Mouse (Mus musculus) heart, adult 2 months (tissue): ENCODE data around the gene Sh3tc1. TPM values are rescaled to one million over a fixed set of nuclear protein-coding genes. Genes with fewer than 3 reads are reported as not detected.

Experiments used
- DNase-seq, 2 experiments: peaks; one replicate each; pipeline ENCODE4 v3.0.0; 2021
- H3K27ac ChIP-seq: fragments of 200-600 bp; 2 replicates; pipeline ENCODE4 v1.8.1; 2022
- H3K27me3 ChIP-seq: fragments of 200-500 bp; 2 replicates; pipeline ENCODE4 v1.6.1; 2012; ENCODE audit warnings: mild to moderate bottlenecking, low read length, inconsistent platforms, mixed read lengths; ENCODE audit not compliant: control insufficient read depth, insufficient read depth
- H3K36me3 ChIP-seq: fragments of 200-500 bp; 2 replicates; pipeline ENCODE4 v1.6.1; 2012; ENCODE audit warnings: low read length, inconsistent platforms; ENCODE audit not compliant: control insufficient read depth, insufficient read depth
- H3K4me1 ChIP-seq: fragments of 200-500 bp; 2 replicates; pipeline ENCODE4 v1.6.1; 2011; ENCODE audit warnings: low read length; ENCODE audit not compliant: control insufficient read depth, insufficient read depth
- H3K4me3 ChIP-seq: fragments of 200-600 bp; 2 replicates; pipeline ENCODE4 v1.8.1; 2022
- H3K79me2 ChIP-seq: fragments of 200-500 bp; replicated peaks from 2 replicates; pipeline ENCODE4 v1.6.1; 2012; ENCODE audit warnings: mild to moderate bottlenecking, inconsistent platforms, low read length, moderate library complexity, mixed read lengths; ENCODE audit not compliant: control insufficient read depth, insufficient read depth
- H3K9ac ChIP-seq: fragments of 200-500 bp; 2 replicates; pipeline ENCODE4 v1.6.1; 2012; ENCODE audit warnings: low read depth, mild to moderate bottlenecking, control low read depth, inconsistent platforms, low read length, mixed read lengths
- CTCF ChIP-seq: fragments of 200-600 bp; IDR thresholded peaks from 2 replicates; pipeline ENCODE4 v1.8.1; 2022; ENCODE audit warnings: antibody characterized with exemption, mild to moderate bottlenecking, moderate library complexity
- EP300 ChIP-seq: fragments of 200-500 bp; IDR thresholded peaks from 2 replicates; pipeline ENCODE4 v1.6.1; 2011; ENCODE audit warnings: low read depth, low read length, control low read depth; ENCODE audit not compliant: insufficient read depth
- POLR2A ChIP-seq: fragments of 200-500 bp; IDR thresholded peaks from 2 replicates; pipeline ENCODE4 v1.6.1; 2011; ENCODE audit warnings: mild to moderate bottlenecking, low read depth, low read length, control low read depth; ENCODE audit not compliant: insufficient read depth
- WGBS: fragments of 180-500 bp; shearing (Covaris S2); methylation state at CpG from one replicate; pipeline ENCODE4 v1.1.7; 2018; 5-methylcytosine and 5-hydroxymethylcytosine counted together
- intact Hi-C: fragments of 180-260 bp; cut with DNase I; formaldehyde crosslinking; loops from one replicate; pipeline ENCODE4 v1.15.1; 2025
- polyA plus RNA-seq: library from polyadenylated mRNA; depleted of rRNA; stranded (reverse); fragments of >200 nt; gene quantifications from 2 replicates; pipeline ENCODE4 v1.2.3, GENCODE M21; 2012
- total RNA-seq, 2 experiments: library from RNA; stranded (reverse); gene quantifications; 2 replicates each; pipeline ENCODE4 v1.2.3; 2021

The Sh3tc1 gene
- total and polyA plus RNA-seq, 3 experiments, result 5.7 to 7.2 (median 6.3) TPM

DNA sequence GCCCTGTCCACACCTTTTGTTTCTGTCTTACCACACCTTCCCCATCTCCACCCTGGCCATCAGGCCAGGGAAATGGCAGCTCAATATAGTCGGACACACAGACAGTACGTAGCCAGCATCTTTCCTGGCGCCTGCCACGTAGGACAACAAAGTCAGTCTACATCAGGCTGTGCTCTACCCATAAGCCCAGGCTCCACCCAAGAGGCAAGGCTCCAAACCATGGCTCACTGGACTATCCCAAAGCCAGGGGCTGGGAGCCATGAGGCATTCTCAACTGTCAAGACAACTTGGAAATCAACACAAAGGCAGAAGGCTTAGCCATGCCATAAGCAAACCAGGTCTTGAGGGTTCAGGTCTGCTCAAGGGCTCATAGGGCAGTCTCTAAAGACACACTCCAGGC is 36.0 kb downstream of the Sh3tc1 start:
- WGBS, result 79% methylated on average over 4 of the region's 4 CpGs
- Histone ChIP-seq H3K9ac (no peak overlapping the region), H3K27me3 (no peaks in the 10 kb centered on the region), H3K4me3 (no peak overlapping the region), H3K4me1 (no peaks in the 10 kb centered on the region), H3K27ac (no peak overlapping the region), H3K36me3 (no peaks in the 10 kb centered on the region), H3K79me2 (no peaks in the 10 kb centered on the region)
- TF ChIP-seq CTCF, result no peak
- TF ChIP-seq POLR2A, result no peak
- no peak for TF ChIP-seq EP300
- intact Hi-C loops, result loop anchor here (5.0 to 10.0 kb wide), 2 partner anchors 153 to 271 kb away; no protein-coding TSS in a partner anchor
- DNase-seq, result no peak

DNA sequence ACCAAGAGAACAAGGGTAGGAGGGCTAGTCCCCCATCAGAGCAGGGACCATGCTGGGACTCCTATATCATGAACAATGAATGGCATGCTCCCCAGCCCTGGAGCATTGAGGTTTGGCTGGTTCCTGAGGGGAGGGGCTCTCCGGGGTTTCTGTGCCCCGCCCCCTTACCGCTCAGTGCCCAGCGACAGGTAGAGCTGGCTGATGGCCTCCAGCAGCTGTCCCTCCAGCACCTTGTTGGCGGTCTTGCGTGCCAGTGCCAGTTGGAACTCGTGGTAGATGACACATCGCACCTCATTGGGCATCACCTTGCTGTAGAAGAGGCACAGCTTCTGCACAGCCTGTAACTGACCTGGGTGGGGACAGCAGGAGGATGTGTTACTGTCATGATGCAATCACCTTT is 36.6 kb downstream of the Sh3tc1 start:
- H3K27me3 ChIP-seq, result no peaks in the 10 kb centered on the region
- no peak for DNase-seq
- TF ChIP-seq CTCF, result no peak
- no peak for TF ChIP-seq POLR2A
- no peak for TF ChIP-seq EP300
- H3K4me1 ChIP-seq, result no peaks in the 10 kb centered on the region
- H3K9ac ChIP-seq, result no peak overlapping the region
- no peaks in the 10 kb centered on the region for H3K36me3 ChIP-seq
- H3K4me3 ChIP-seq, result no peak overlapping the region
- intact Hi-C loops, result loop anchor here (5.0 to 10.0 kb wide), 2 partner anchors 154 to 272 kb away; no protein-coding TSS in a partner anchor
- H3K79me2 ChIP-seq, result no peaks in the 10 kb centered on the region
- 83% methylated on average over 8 of the region's 8 CpGs for WGBS
- no peak overlapping the region for H3K27ac ChIP-seq

- TF ChIP-seq CTCF (no peak), POLR2A (no peak), EP300 (no peak)
- WGBS, result 62% methylated on average over 4 of the region's 4 CpGs
- DNase-seq, result no peak
- Histone ChIP-seq H3K27ac (no peak overlapping the region), H3K4me1 (no peaks in the 10 kb centered on the region), H3K79me2 (no peaks in the 10 kb centered on the region), H3K4me3 (no peak overlapping the region), H3K9ac (no peak overlapping the region), H3K27me3 (no peaks in the 10 kb centered on the region), H3K36me3 (no peaks in the 10 kb centered on the region)
- intact Hi-C loops, result loop anchor here (5.0 to 10.0 kb wide), 2 partner anchors 155 to 272 kb away; no protein-coding TSS in a partner anchor
Measured at GRCm38 (mm10) chr5:35702582-35703140, 37.1 kb downstream of the Sh3tc1 start.

- peak; percentile 67 to 81 for DNase-seq
- H3K27ac ChIP-seq, result no peak overlapping the region
- TF ChIP-seq POLR2A (no peak), CTCF (peak; percentile 93), EP300 (peak; percentile 48; the same call in 1 of the 2 replicates)
- H3K36me3 ChIP-seq, result no peaks in the 10 kb centered on the region
- 45% methylated on average over 6 of the region's 6 CpGs for WGBS
- intact Hi-C loops, result loop anchor here (2.0 to 10.0 kb wide), 3 partner anchors 54 to 274 kb away; no protein-coding TSS in a partner anchor
- H3K4me3 ChIP-seq, result no peak overlapping the region
- H3K4me1 ChIP-seq, result no peaks in the 10 kb centered on the region
- no peaks in the 10 kb centered on the region for H3K79me2 ChIP-seq
- no peaks in the 10 kb centered on the region for H3K27me3 ChIP-seq
- H3K9ac ChIP-seq, result no peak overlapping the region
Measured at GRCm38 (mm10) chr5:35701042-35701441, 38.7 kb downstream of the Sh3tc1 start.

DNA sequence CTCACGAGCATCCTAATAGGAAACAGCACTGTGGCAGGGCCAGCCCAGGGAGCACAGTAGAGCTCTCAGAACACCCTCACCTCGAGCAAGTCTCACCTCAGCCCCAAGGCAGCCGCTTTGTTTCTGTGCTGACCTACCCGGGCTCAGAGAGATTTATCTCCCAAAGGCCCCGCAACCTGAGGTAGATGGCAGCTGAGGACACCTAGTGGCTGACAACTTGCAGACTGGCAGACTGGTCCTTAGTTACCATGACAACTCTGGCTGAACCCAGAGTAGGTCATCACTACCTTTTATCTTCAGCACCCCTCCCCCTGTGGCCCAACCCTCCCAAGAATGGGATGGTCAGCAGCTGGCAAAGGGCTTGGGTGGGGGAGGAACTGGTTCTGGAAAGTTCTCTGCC is 44.0 kb downstream of the Sh3tc1 start:
- Histone ChIP-seq H3K4me1 (peaks cover 3% of the 10 kb centered on the region), H3K27ac (no peak overlapping the region), H3K36me3 (no peaks in the 10 kb centered on the region), H3K27me3 (no peaks in the 10 kb centered on the region), H3K79me2 (no peaks in the 10 kb centered on the region), H3K9ac (no peak overlapping the region), H3K4me3 (no peak overlapping the region)
- WGBS, result 53% methylated on average over 5 of the region's 5 CpGs
- intact Hi-C loops, result loop anchor here (5.0 kb wide), 1 partner anchor 99 kb away; no protein-coding TSS in a partner anchor
- TF ChIP-seq EP300 (no peak), CTCF (peak; percentile 55)
- no peak for DNase-seq

DNA sequence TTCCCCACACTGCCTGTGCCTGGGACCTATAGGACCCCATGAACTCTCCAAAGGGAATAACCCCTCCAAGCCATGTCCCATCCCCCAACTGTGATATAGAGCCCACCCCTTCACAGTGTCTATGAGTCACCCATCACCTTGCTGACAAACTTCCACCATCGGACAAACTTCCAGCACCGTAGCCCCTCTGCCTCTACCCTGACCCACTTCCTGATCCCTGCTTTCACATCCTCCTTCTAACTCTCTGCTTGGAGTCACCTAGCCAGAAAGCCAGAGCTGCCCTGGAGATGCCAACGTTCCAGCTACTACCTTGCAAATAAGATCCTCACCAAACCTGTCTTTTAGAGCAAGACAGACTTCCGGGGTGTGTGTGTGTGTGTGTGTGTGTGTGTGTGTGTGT is 46.1 kb downstream of the Sh3tc1 start:
- no peak for DNase-seq
- H3K9ac ChIP-seq, result no peak overlapping the region
- intact Hi-C loops, result no loop called here
- 57% methylated on average over 4 of the region's 4 CpGs for WGBS
- H3K27me3 ChIP-seq, result no peaks in the 10 kb centered on the region
- no peaks in the 10 kb centered on the region for H3K79me2 ChIP-seq
- TF ChIP-seq POLR2A (no peak), EP300 (no peak), CTCF (no peak)
- H3K27ac ChIP-seq, result no peak overlapping the region
- peaks cover 12% of the 10 kb centered on the region for H3K4me1 ChIP-seq
- H3K36me3 ChIP-seq, result no peaks in the 10 kb centered on the region
- no peak overlapping the region for H3K4me3 ChIP-seq
